Mouse (Mus musculus): ENCODE measurements around the gene Zfp398. TPM values are rescaled to one million over a fixed set of nuclear protein-coding genes. Genes with fewer than 3 reads are reported as not detected.

The Zfp398 gene
- polyA plus RNA-seq, 1 experiment from 2014 or later = 13.4 TPM

- Histone ChIP-seq H3K4me3 (ENCODE audit: low read depth, low read length) (no peak overlapping the region), H3K27me3 (ENCODE audit: control insufficient read depth, insufficient read depth, low read length) (no peaks in the 10 kb centered on the region), H3K4me1 (ENCODE audit: control insufficient read depth, insufficient read depth, low read length) (peaks cover 14% of the 10 kb centered on the region), H3K27ac (ENCODE audit: low read length) (no peak overlapping the region), H3K9ac (replicated peaks; ENCODE audit: low read depth, low read length) (no peak overlapping the region), H3K4me2 (replicated peaks; ENCODE audit: low read depth, low read length) (no peak overlapping the region), H3K36me3 (ENCODE audit: control insufficient read depth, insufficient read depth, low read length) (peaks cover 49% of the 10 kb centered on the region), H3K9me3 (ENCODE audit: control insufficient read depth, low read depth, low read length) (no peaks in the 10 kb centered on the region)
- ATAC-seq (ENCODE audit: insufficient number of reproducible peaks, insufficient read depth, low FRiP score, low read depth) = no peak
- 84% methylated on average over 10 of the region's 10 CpGs for WGBS
These were observed 44.7 kb downstream of the Zfp398 start for GRCm38 (mm10) chr6:47880166-47880565.

- peak overlapping the region; percentile 16; the same call in 1 of the 2 replicates for H3K27ac ChIP-seq (ENCODE audit: low read length)
- WGBS = 86% methylated on average over 8 of the region's 8 CpGs
- H3K9ac ChIP-seq (replicated peaks; ENCODE audit: low read depth, low read length) = no peak overlapping the region
- no peaks in the 10 kb centered on the region for H3K9me3 ChIP-seq (ENCODE audit: control insufficient read depth, low read depth, low read length)
- ATAC-seq (ENCODE audit: insufficient number of reproducible peaks, insufficient read depth, low FRiP score, low read depth) = no peak; the same call in 1 of the 2 replicates
- no peaks in the 10 kb centered on the region for H3K4me1 ChIP-seq (ENCODE audit: control insufficient read depth, insufficient read depth, low read length)
- no peaks in the 10 kb centered on the region for H3K27me3 ChIP-seq (ENCODE audit: control insufficient read depth, insufficient read depth, low read length)
- peaks cover 73% of the 10 kb centered on the region for H3K36me3 ChIP-seq (ENCODE audit: control insufficient read depth, insufficient read depth, low read length)
- no peak overlapping the region for H3K4me2 ChIP-seq (replicated peaks; ENCODE audit: low read depth, low read length)
- no peak overlapping the region for H3K4me3 ChIP-seq (ENCODE audit: low read depth, low read length)
These were observed 53.4 kb downstream of the Zfp398 start for GRCm38 (mm10) chr6:47888812-47889383.

GRCm38 (mm10) chr6:47899416-47899815, 64.0 kb downstream of the Zfp398 start:
- Histone ChIP-seq H3K4me1 (ENCODE audit: control insufficient read depth, insufficient read depth, low read length) (no peaks in the 10 kb centered on the region), H3K9ac (replicated peaks; ENCODE audit: low read depth, low read length) (no peak overlapping the region), H3K9me3 (ENCODE audit: control insufficient read depth, low read depth, low read length) (peaks cover 4% of the 10 kb centered on the region; the same call in 1 of the 2 replicates), H3K4me3 (ENCODE audit: low read depth, low read length) (no peak overlapping the region), H3K36me3 (ENCODE audit: control insufficient read depth, insufficient read depth, low read length) (peaks cover 49% of the 10 kb centered on the region), H3K4me2 (replicated peaks; ENCODE audit: low read depth, low read length) (no peak overlapping the region), H3K27me3 (ENCODE audit: control insufficient read depth, insufficient read depth, low read length) (no peaks in the 10 kb centered on the region), H3K27ac (ENCODE audit: low read length) (no peak overlapping the region)
- no peak for ATAC-seq (ENCODE audit: insufficient number of reproducible peaks, insufficient read depth, low FRiP score, low read depth)
- 89% methylated on average over 6 of the region's 6 CpGs for WGBS

- no peak overlapping the region for H3K4me2 ChIP-seq (replicated peaks; ENCODE audit: low read depth, low read length)
- H3K9ac ChIP-seq (replicated peaks; ENCODE audit: low read depth, low read length) = no peak overlapping the region
- H3K27ac ChIP-seq (ENCODE audit: low read length) = no peak overlapping the region
- 81% methylated on average over 4 of the region's 4 CpGs for WGBS
- H3K27me3 ChIP-seq (ENCODE audit: control insufficient read depth, insufficient read depth, low read length) = no peaks in the 10 kb centered on the region
- H3K36me3 ChIP-seq (ENCODE audit: control insufficient read depth, insufficient read depth, low read length) = peaks cover 67% of the 10 kb centered on the region
- no peaks in the 10 kb centered on the region for H3K4me1 ChIP-seq (ENCODE audit: control insufficient read depth, insufficient read depth, low read length)
- H3K9me3 ChIP-seq (ENCODE audit: control insufficient read depth, low read depth, low read length) = peaks cover 5% of the 10 kb centered on the region; the same call in 1 of the 2 replicates
- no peak overlapping the region for H3K4me3 ChIP-seq (ENCODE audit: low read depth, low read length)
- ATAC-seq (ENCODE audit: insufficient number of reproducible peaks, insufficient read depth, low FRiP score, low read depth) = no peak
These were observed 68.1 kb downstream of the Zfp398 start for GRCm38 (mm10) chr6:47903587-47903986.

- H3K27ac ChIP-seq (ENCODE audit: low read length) = no peak overlapping the region
- H3K36me3 ChIP-seq (ENCODE audit: control insufficient read depth, insufficient read depth, low read length) = peaks cover 62% of the 10 kb centered on the region
- no peak overlapping the region for H3K4me3 ChIP-seq (ENCODE audit: low read depth, low read length)
- peaks cover 5% of the 10 kb centered on the region; the same call in 1 of the 2 replicates for H3K9me3 ChIP-seq (ENCODE audit: control insufficient read depth, low read depth, low read length)
- H3K27me3 ChIP-seq (ENCODE audit: control insufficient read depth, insufficient read depth, low read length) = no peaks in the 10 kb centered on the region
- no peaks in the 10 kb centered on the region for H3K4me1 ChIP-seq (ENCODE audit: control insufficient read depth, insufficient read depth, low read length)
- WGBS = 57% methylated on average over 19 of the region's 19 CpGs
- no peak for ATAC-seq (ENCODE audit: insufficient number of reproducible peaks, insufficient read depth, low FRiP score, low read depth)
- no peak overlapping the region for H3K4me2 ChIP-seq (replicated peaks; ENCODE audit: low read depth, low read length)
- no peak overlapping the region for H3K9ac ChIP-seq (replicated peaks; ENCODE audit: low read depth, low read length)
These were observed 68.9 kb downstream of the Zfp398 start for GRCm38 (mm10) chr6:47904361-47904760.

GRCm38 (mm10) chr6:47904917-47905695, 69.6 kb downstream of the Zfp398 start:
- no peak for ATAC-seq (ENCODE audit: insufficient number of reproducible peaks, insufficient read depth, low FRiP score, low read depth)
- Histone ChIP-seq H3K4me2 (replicated peaks; ENCODE audit: low read depth, low read length) (no peak overlapping the region), H3K27ac (ENCODE audit: low read length) (no peak overlapping the region), H3K4me1 (ENCODE audit: control insufficient read depth, insufficient read depth, low read length) (no peaks in the 10 kb centered on the region), H3K4me3 (ENCODE audit: low read depth, low read length) (no peak overlapping the region), H3K9ac (replicated peaks; ENCODE audit: low read depth, low read length) (no peak overlapping the region), H3K9me3 (ENCODE audit: control insufficient read depth, low read depth, low read length) (peaks cover 5% of the 10 kb centered on the region; the same call in 1 of the 2 replicates), H3K36me3 (ENCODE audit: control insufficient read depth, insufficient read depth, low read length) (peaks cover 54% of the 10 kb centered on the region), H3K27me3 (ENCODE audit: control insufficient read depth, insufficient read depth, low read length) (no peaks in the 10 kb centered on the region)
- WGBS = 73% methylated on average over 44 of the region's 44 CpGs

- no peak overlapping the region for H3K27ac ChIP-seq (ENCODE audit: low read length)
- H3K36me3 ChIP-seq (ENCODE audit: control insufficient read depth, insufficient read depth, low read length) = peaks cover 46% of the 10 kb centered on the region
- H3K27me3 ChIP-seq (ENCODE audit: control insufficient read depth, insufficient read depth, low read length) = no peaks in the 10 kb centered on the region
- WGBS = 96% methylated on average over 5 of the region's 5 CpGs
- no peak for ATAC-seq (ENCODE audit: insufficient number of reproducible peaks, insufficient read depth, low FRiP score, low read depth)
- H3K4me1 ChIP-seq (ENCODE audit: control insufficient read depth, insufficient read depth, low read length) = no peaks in the 10 kb centered on the region
- no peak overlapping the region for H3K4me3 ChIP-seq (ENCODE audit: low read depth, low read length)
- no peak overlapping the region for H3K9ac ChIP-seq (replicated peaks; ENCODE audit: low read depth, low read length)
- no peak overlapping the region for H3K4me2 ChIP-seq (replicated peaks; ENCODE audit: low read depth, low read length)
- H3K9me3 ChIP-seq (ENCODE audit: control insufficient read depth, low read depth, low read length) = peaks cover 5% of the 10 kb centered on the region; the same call in 1 of the 2 replicates
These were observed 70.9 kb downstream of the Zfp398 start for GRCm38 (mm10) chr6:47906326-47906725.

- Histone ChIP-seq H3K9me3 (ENCODE audit: control insufficient read depth, low read depth, low read length) (peaks cover 5% of the 10 kb centered on the region; the same call in 1 of the 2 replicates), H3K27me3 (ENCODE audit: control insufficient read depth, insufficient read depth, low read length) (no peaks in the 10 kb centered on the region), H3K9ac (replicated peaks; ENCODE audit: low read depth, low read length) (no peak overlapping the region), H3K4me3 (ENCODE audit: low read depth, low read length) (no peak overlapping the region), H3K4me1 (ENCODE audit: control insufficient read depth, insufficient read depth, low read length) (no peaks in the 10 kb centered on the region), H3K36me3 (ENCODE audit: control insufficient read depth, insufficient read depth, low read length) (peaks cover 33% of the 10 kb centered on the region), H3K4me2 (replicated peaks; ENCODE audit: low read depth, low read length) (no peak overlapping the region), H3K27ac (ENCODE audit: low read length) (no peak overlapping the region)
- ATAC-seq (ENCODE audit: insufficient number of reproducible peaks, insufficient read depth, low FRiP score, low read depth) = no peak
- 74% methylated on average over 1 of the region's 1 CpGs for WGBS
These were observed 73.5 kb downstream of the Zfp398 start for GRCm38 (mm10) chr6:47909007-47909406.

Measured in stomach, embryonic 14.5 days (tissue).